Mouse (Mus musculus): ENCODE measurements around the gene Pdzd2. TPM values are rescaled to one million over a fixed set of nuclear protein-coding genes. Genes with fewer than 3 reads are reported as not detected.

The Pdzd2 gene
- polyA plus RNA-seq, 1 experiment from 2014 or later: 9.1 TPM

DNA sequence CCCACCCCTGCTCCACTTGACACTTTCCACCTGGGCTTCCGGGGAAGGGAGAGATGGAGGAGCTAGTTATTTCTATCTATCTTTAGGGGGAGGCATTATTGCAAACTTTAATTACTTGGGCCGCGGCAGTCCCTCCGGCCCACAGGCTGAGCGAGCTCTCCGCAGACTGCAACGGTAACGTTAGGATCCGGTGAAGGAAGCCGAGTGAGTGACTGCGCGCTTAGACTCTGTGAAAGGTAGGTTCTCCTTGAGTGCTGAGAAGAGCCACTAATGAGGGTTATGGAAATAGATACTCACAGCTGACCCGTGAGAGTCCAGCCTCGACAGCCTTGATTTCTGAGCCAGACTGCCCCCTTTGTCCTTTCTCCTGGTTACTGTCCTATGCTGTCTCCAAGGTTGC lies 20.9 kb downstream of the Pdzd2 start:
- no peaks in the 10 kb centered on the region for H3K9me3 ChIP-seq (ENCODE audit: control insufficient read depth, low read length)
- no peak overlapping the region for H3K4me2 ChIP-seq
- no peak overlapping the region for H3K9ac ChIP-seq (ENCODE audit: low read depth, low read length)
- no peaks in the 10 kb centered on the region for H3K4me1 ChIP-seq (replicated peaks; ENCODE audit: control insufficient read depth, insufficient read depth, low read length)
- ATAC-seq (replicated peaks; ENCODE audit: low FRiP score) (no peak), DNase-seq (ENCODE audit: low spot score) (no peak)
- no peaks in the 10 kb centered on the region for H3K27me3 ChIP-seq (replicated peaks; ENCODE audit: control insufficient read depth, insufficient read depth, low read length)
- WGBS: 82% methylated on average over 14 of the region's 14 CpGs
- H3K36me3 ChIP-seq (ENCODE audit: control insufficient read depth, insufficient read depth, low read length): no peaks in the 10 kb centered on the region
- H3K4me3 ChIP-seq (ENCODE audit: low read depth, low read length): no peak overlapping the region
- no peak overlapping the region for H3K27ac ChIP-seq (ENCODE audit: low read depth, low read length)

DNA sequence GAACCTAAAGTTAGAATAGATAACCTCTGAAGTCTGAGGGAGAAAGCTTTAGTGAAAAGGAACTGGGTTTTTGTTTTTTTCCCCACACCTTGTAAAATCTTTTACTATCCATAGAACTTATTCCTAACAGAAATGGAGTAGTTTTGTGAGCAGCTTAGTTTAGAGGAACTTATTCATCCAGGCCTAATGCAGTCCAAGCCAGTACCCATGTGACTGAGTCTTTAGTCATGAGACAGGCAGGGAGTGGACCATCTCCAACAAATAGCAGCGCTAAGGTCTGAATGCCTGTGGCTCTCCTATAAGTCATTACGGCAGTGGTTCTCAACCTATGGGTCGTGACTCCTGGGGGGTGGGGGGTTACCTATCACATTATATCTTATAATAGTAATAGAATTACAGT lies 22.3 kb downstream of the Pdzd2 start:
- WGBS: 79% methylated on average over 3 of the region's 3 CpGs
- ATAC-seq (replicated peaks; ENCODE audit: low FRiP score) (no peak), DNase-seq (ENCODE audit: low spot score) (no peak)
- Histone ChIP-seq H3K4me1 (replicated peaks; ENCODE audit: control insufficient read depth, insufficient read depth, low read length) (no peaks in the 10 kb centered on the region), H3K9ac (ENCODE audit: low read depth, low read length) (no peak overlapping the region), H3K9me3 (ENCODE audit: control insufficient read depth, low read length) (no peaks in the 10 kb centered on the region), H3K4me3 (ENCODE audit: low read depth, low read length) (no peak overlapping the region), H3K27ac (ENCODE audit: low read depth, low read length) (no peak overlapping the region), H3K4me2 (no peak overlapping the region), H3K36me3 (ENCODE audit: control insufficient read depth, insufficient read depth, low read length) (no peaks in the 10 kb centered on the region), H3K27me3 (replicated peaks; ENCODE audit: control insufficient read depth, insufficient read depth, low read length) (no peaks in the 10 kb centered on the region)

DNA sequence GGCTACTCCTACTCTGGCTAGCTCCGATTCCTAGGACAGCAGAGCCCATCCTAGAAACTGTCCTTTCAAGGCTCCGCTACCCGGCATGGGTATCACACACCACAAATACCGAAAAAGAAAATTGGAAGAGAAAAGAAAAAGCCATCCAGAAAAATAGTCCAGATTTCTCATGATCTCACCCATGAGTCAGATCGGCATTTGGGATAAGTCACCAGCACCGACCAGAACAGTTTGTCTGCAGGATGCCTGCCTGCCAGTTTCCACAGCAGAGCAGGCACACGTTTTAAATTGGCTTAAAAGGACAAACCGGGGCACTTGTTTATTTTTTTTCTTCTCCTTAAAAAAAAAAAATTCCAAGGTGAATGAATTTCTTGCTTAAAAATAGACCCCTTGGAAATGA lies 22.8 kb downstream of the Pdzd2 start:
- H3K27me3 ChIP-seq (replicated peaks; ENCODE audit: control insufficient read depth, insufficient read depth, low read length): no peaks in the 10 kb centered on the region
- H3K27ac ChIP-seq (ENCODE audit: low read depth, low read length): no peak overlapping the region
- no peak for ATAC-seq (replicated peaks; ENCODE audit: low FRiP score)
- no peak overlapping the region for H3K9ac ChIP-seq (ENCODE audit: low read depth, low read length)
- no peaks in the 10 kb centered on the region for H3K9me3 ChIP-seq (ENCODE audit: control insufficient read depth, low read length)
- 78% methylated on average over 8 of the region's 8 CpGs for WGBS
- no peak overlapping the region for H3K4me3 ChIP-seq (ENCODE audit: low read depth, low read length)
- DNase-seq (ENCODE audit: low spot score): no peak
- H3K4me1 ChIP-seq (replicated peaks; ENCODE audit: control insufficient read depth, insufficient read depth, low read length): no peaks in the 10 kb centered on the region
- no peak overlapping the region for H3K4me2 ChIP-seq
- no peaks in the 10 kb centered on the region for H3K36me3 ChIP-seq (ENCODE audit: control insufficient read depth, insufficient read depth, low read length)

DNA sequence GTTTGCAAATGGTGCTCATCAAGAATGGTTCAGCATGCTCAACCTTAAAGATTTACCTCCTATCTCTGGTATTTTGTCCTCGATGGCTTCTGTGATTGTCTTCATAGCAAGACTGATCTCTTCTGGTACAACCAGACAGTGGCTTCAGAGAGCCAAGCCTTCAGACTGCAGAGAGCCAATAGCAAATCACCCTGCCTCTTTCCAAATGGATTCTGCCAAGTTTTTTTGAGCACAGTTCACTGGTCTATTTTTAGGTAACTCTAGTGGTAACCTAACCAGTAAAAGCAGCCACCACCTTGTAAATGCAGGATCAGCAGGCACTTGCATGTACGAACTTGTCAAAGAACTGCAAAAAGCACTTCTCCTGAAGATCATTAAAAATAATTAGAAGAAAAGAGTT lies 25.4 kb downstream of the Pdzd2 start:
- Histone ChIP-seq H3K4me2 (no peak overlapping the region), H3K27ac (ENCODE audit: low read depth, low read length) (no peak overlapping the region), H3K9me3 (ENCODE audit: control insufficient read depth, low read length) (no peaks in the 10 kb centered on the region), H3K27me3 (replicated peaks; ENCODE audit: control insufficient read depth, insufficient read depth, low read length) (no peaks in the 10 kb centered on the region), H3K36me3 (ENCODE audit: control insufficient read depth, insufficient read depth, low read length) (no peaks in the 10 kb centered on the region), H3K4me1 (replicated peaks; ENCODE audit: control insufficient read depth, insufficient read depth, low read length) (no peaks in the 10 kb centered on the region), H3K9ac (ENCODE audit: low read depth, low read length) (no peak overlapping the region), H3K4me3 (ENCODE audit: low read depth, low read length) (no peak overlapping the region)
- 83% methylated on average over 2 of the region's 2 CpGs for WGBS
- DNase-seq (ENCODE audit: low spot score): no peak
- ATAC-seq (replicated peaks; ENCODE audit: low FRiP score): no peak

DNA sequence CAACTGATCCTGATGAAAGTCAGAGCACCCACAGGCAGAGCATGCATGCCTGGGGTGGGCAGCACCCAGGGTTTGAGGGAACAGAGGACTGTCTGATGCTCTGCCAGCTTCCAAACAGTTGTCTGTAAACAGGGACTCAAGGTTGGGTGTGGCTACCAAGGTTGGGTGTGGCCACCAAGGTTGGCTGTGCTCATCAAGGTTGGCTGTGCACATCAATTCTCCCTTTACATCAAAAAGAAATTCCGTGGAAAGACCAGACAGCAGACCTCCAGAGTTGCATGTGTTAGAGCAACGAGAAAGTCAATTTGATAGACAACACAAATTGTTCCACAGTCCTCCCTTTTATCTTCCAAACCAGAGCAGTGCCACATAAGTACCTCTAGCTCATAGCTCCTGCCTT lies 26.5 kb downstream of the Pdzd2 start:
- no peaks in the 10 kb centered on the region for H3K9me3 ChIP-seq (ENCODE audit: control insufficient read depth, low read length)
- H3K9ac ChIP-seq (ENCODE audit: low read depth, low read length): no peak overlapping the region
- no peak overlapping the region for H3K27ac ChIP-seq (ENCODE audit: low read depth, low read length)
- H3K4me3 ChIP-seq (ENCODE audit: low read depth, low read length): no peak overlapping the region
- no peak for DNase-seq (ENCODE audit: low spot score)
- no peaks in the 10 kb centered on the region for H3K36me3 ChIP-seq (ENCODE audit: control insufficient read depth, insufficient read depth, low read length)
- H3K4me2 ChIP-seq: no peak overlapping the region
- no peaks in the 10 kb centered on the region for H3K27me3 ChIP-seq (replicated peaks; ENCODE audit: control insufficient read depth, insufficient read depth, low read length)
- WGBS: 70% methylated on average over 2 of the region's 2 CpGs
- no peak for ATAC-seq (replicated peaks; ENCODE audit: low FRiP score)
- no peaks in the 10 kb centered on the region for H3K4me1 ChIP-seq (replicated peaks; ENCODE audit: control insufficient read depth, insufficient read depth, low read length)

DNA sequence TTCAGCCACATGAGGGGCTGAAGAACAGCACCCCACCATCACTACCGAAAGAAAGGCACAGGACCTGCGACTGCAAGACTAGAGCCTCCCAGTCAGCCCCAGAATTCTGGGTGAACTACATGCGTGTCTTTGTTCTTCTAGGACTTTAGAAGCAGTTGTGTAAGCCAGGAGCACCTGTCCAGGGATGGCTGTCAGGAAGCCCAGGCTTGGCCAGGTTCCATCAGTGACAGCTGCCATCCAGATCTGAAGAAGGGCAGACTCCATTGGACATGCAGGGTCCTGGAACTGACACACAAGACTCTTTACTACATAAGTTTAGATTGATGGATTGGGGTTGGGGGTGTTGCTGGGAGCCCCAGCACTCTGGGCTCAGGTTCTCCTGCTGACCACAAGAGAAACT lies 29.7 kb downstream of the Pdzd2 start:
- Histone ChIP-seq H3K27ac (ENCODE audit: low read depth, low read length) (no peak overlapping the region), H3K9ac (ENCODE audit: low read depth, low read length) (no peak overlapping the region), H3K4me1 (replicated peaks; ENCODE audit: control insufficient read depth, insufficient read depth, low read length) (no peaks in the 10 kb centered on the region), H3K9me3 (ENCODE audit: control insufficient read depth, low read length) (no peaks in the 10 kb centered on the region), H3K27me3 (replicated peaks; ENCODE audit: control insufficient read depth, insufficient read depth, low read length) (no peaks in the 10 kb centered on the region), H3K4me3 (ENCODE audit: low read depth, low read length) (no peak overlapping the region), H3K4me2 (no peak overlapping the region), H3K36me3 (ENCODE audit: control insufficient read depth, insufficient read depth, low read length) (no peaks in the 10 kb centered on the region)
- ATAC-seq (replicated peaks; ENCODE audit: low FRiP score) (no peak), DNase-seq (ENCODE audit: low spot score) (no peak)
- 76% methylated on average over 3 of the region's 3 CpGs for WGBS

DNA sequence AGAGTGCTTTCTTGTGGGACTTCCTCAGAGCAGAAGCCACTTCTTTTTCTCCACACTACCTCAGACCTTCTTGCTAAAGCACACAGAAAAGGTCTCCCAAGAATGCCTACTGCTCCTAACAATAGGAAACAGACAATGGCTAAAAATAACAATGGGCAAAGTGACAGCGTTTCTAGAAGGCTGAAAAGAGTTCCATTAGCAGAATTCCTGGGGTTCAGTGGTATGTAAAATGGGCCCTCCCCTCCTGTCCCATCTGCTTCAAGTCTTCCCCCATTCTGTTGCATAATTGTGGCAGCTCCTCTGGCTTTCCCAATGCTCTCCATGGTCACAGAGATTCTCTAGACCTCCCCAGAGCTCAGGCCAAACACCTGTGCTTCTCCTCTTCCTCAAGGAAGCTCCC lies 31.4 kb downstream of the Pdzd2 start:
- H3K4me3 ChIP-seq (ENCODE audit: low read depth, low read length): no peak overlapping the region
- ATAC-seq (replicated peaks; ENCODE audit: low FRiP score): no peak
- no peak overlapping the region for H3K9ac ChIP-seq (ENCODE audit: low read depth, low read length)
- no peaks in the 10 kb centered on the region for H3K4me1 ChIP-seq (replicated peaks; ENCODE audit: control insufficient read depth, insufficient read depth, low read length)
- H3K4me2 ChIP-seq: no peak overlapping the region
- H3K27ac ChIP-seq (ENCODE audit: low read depth, low read length): no peak overlapping the region
- no peaks in the 10 kb centered on the region for H3K36me3 ChIP-seq (ENCODE audit: control insufficient read depth, insufficient read depth, low read length)
- DNase-seq (ENCODE audit: low spot score): no peak
- H3K9me3 ChIP-seq (ENCODE audit: control insufficient read depth, low read length): no peaks in the 10 kb centered on the region
- 13% methylated on average over 1 of the region's 1 CpGs for whole genome bisulfite sequencing
- no peaks in the 10 kb centered on the region for H3K27me3 ChIP-seq (replicated peaks; ENCODE audit: control insufficient read depth, insufficient read depth, low read length)

DNA sequence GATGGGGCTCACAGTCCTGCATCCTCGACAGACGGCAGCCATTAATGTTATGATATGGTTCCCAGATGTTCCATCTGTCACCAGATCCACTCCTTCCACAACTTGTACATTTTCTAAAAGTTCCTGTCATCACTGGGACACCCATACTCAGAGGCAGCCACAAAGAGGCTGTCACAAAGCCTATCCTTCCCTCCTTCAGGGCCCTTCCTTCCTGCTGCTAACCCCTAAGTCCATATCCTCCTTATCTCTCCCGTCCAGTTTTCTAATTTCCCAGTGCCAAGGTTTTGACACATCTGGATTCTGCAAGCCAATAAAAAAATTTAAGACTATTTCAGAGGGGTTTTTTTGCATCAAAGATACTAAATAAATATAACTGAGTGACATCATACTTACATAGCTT lies 32.8 kb downstream of the Pdzd2 start:
- WGBS: 42% methylated on average over 3 of the region's 3 CpGs

DNA sequence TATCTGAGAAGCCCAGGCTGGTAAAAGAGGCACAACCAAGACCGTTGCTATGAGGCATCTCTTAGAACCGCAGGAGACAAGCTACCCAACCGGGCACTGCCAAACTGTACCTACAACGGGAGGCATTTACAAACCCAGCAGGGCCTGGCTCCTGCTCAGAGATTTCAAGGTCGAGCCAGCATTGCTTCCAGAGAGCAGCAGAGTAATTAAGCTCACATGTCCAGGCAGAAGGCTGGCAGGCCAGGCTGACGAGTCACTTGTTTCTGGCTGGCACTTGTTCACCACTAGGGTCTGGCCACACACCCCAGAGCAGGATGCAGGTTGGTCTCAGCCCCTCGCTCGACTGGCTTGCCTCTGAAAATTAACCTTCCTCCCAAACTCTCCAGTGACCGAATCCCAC lies 39.4 kb downstream of the Pdzd2 start:
- no peak for DNase-seq (ENCODE audit: low spot score)
- no peaks in the 10 kb centered on the region for H3K9me3 ChIP-seq (ENCODE audit: control insufficient read depth, low read length)
- no peaks in the 10 kb centered on the region for H3K36me3 ChIP-seq (ENCODE audit: control insufficient read depth, insufficient read depth, low read length)
- no peaks in the 10 kb centered on the region for H3K4me1 ChIP-seq (replicated peaks; ENCODE audit: control insufficient read depth, insufficient read depth, low read length)
- H3K27me3 ChIP-seq (replicated peaks; ENCODE audit: control insufficient read depth, insufficient read depth, low read length): no peaks in the 10 kb centered on the region
- H3K9ac ChIP-seq (ENCODE audit: low read depth, low read length): no peak overlapping the region
- no peak for ATAC-seq (replicated peaks; ENCODE audit: low FRiP score)
- WGBS: 63% methylated on average over 9 of the region's 9 CpGs
- H3K4me2 ChIP-seq: no peak overlapping the region
- no peak overlapping the region for H3K27ac ChIP-seq (ENCODE audit: low read depth, low read length)
- H3K4me3 ChIP-seq (ENCODE audit: low read depth, low read length): no peak overlapping the region

More for the DNA sequence above, 32.8 kb downstream of the Pdzd2 start:
- Histone ChIP-seq H3K9ac (ENCODE audit: low read depth, low read length) (no peak overlapping the region), H3K27ac (ENCODE audit: low read depth, low read length) (no peak overlapping the region), H3K4me2 (no peak overlapping the region), H3K9me3 (ENCODE audit: control insufficient read depth, low read length) (no peaks in the 10 kb centered on the region), H3K4me1 (replicated peaks; ENCODE audit: control insufficient read depth, insufficient read depth, low read length) (no peaks in the 10 kb centered on the region), H3K4me3 (ENCODE audit: low read depth, low read length) (no peak overlapping the region), H3K27me3 (replicated peaks; ENCODE audit: control insufficient read depth, insufficient read depth, low read length) (no peaks in the 10 kb centered on the region), H3K36me3 (ENCODE audit: control insufficient read depth, insufficient read depth, low read length) (no peaks in the 10 kb centered on the region)
- ATAC-seq (replicated peaks; ENCODE audit: low FRiP score): no peak
- no peak for DNase-seq (ENCODE audit: low spot score)

All from liver, embryonic 11.5 days (tissue).